Mouse (Mus musculus) midbrain, postnatal 0 days (tissue): ENCODE results near the gene Pmepa1. TPM values are rescaled to one million over a fixed set of nuclear protein-coding genes. Genes with fewer than 3 reads are reported as not detected.

ENCODE experiments used
- ATAC-seq: fragments of 200-750 bp; cut with Nextera tagmentation; 2 replicates; pipeline ENCODE4 v1.8.0; 2017; ENCODE audit warnings: moderate number of reproducible peaks, mild to moderate bottlenecking, moderate TSS enrichment, moderate library complexity; ENCODE audit not compliant: low FRiP score
- DNase-seq: peaks from one replicate; pipeline ENCODE4 v3.0.0-alpha.2; 2015; ENCODE audit warnings: low spot score
- H3K27ac ChIP-seq: fragments of 300-500 bp; sonication (generic); 2 replicates; pipeline ENCODE4 v1.5.1; 2014; ENCODE audit warnings: low read depth, mild to moderate bottlenecking, low read length, mixed read lengths
- H3K27me3 ChIP-seq: fragments of 300-500 bp; sonication (generic); 2 replicates; pipeline ENCODE4 v1.6.1; 2014; ENCODE audit warnings: low read length, control low read depth, mixed read lengths; ENCODE audit not compliant: insufficient read depth
- H3K36me3 ChIP-seq: fragments of 300-500 bp; sonication (generic); 2 replicates; pipeline ENCODE4 v1.6.1; 2014; ENCODE audit warnings: low read length, control low read depth, mixed read lengths; ENCODE audit not compliant: insufficient read depth
- H3K4me1 ChIP-seq: fragments of 300-500 bp; sonication (generic); 2 replicates; pipeline ENCODE4 v1.6.1; 2014; ENCODE audit warnings: mild to moderate bottlenecking, control low read depth, antibody characterized with exemption, low read length, mixed read lengths; ENCODE audit not compliant: insufficient read depth
- H3K4me2 ChIP-seq: fragments of 300-500 bp; sonication (generic); 2 replicates; pipeline ENCODE4 v1.6.1; 2014; ENCODE audit warnings: low read depth, mild to moderate bottlenecking, low read length, mixed read lengths; ENCODE audit not compliant: poor library complexity, severe bottlenecking
- H3K4me3 ChIP-seq: fragments of 300-500 bp; sonication (generic); 2 replicates; pipeline ENCODE4 v1.5.1; 2014; ENCODE audit warnings: low read depth, mild to moderate bottlenecking, low read length, moderate library complexity
- H3K9ac ChIP-seq: fragments of 300-500 bp; sonication (generic); replicated peaks from 2 replicates; pipeline ENCODE4 v1.6.1; 2014; ENCODE audit warnings: mild to moderate bottlenecking, low read length, moderate library complexity, mixed read lengths; ENCODE audit not compliant: poor library complexity, severe bottlenecking
- H3K9me3 ChIP-seq: fragments of 300-500 bp; sonication (generic); 2 replicates; pipeline ENCODE4 v1.6.1; 2016; ENCODE audit warnings: low read length, control low read depth
- CTCF ChIP-seq: IDR thresholded peaks from 2 replicates; pipeline ENCODE4 v1.5.1; 2016; ENCODE audit warnings: antibody characterized with exemption, mild to moderate bottlenecking
- WGBS: fragments of 180-500 bp; shearing (Covaris S2); extraction: QIAGEN DNeasy Blood & Tissue Kit; methylation state at CpG from one replicate; pipeline ENCODE4 v1.1.7; 2014; 5-methylcytosine and 5-hydroxymethylcytosine counted together
- polyA plus RNA-seq: library from polyadenylated mRNA; unstranded; fragments of >200 nt; fragmentation: Nextera tagmentation; extraction: Ambion mirVana; gene quantifications from 2 replicates; pipeline ENCODE4 v1.2.1, GENCODE M21; 2015
- total RNA-seq: library from RNA; depleted of rRNA; stranded (reverse); fragments of >200 nt; gene quantifications from 2 replicates; pipeline ENCODE4 v1.2.3, GENCODE M21; 2014

Pmepa1 gene
- total and polyA plus RNA-seq, 2 experiments from 2014 or later: 2.3 to 12.8 TPM

GRCm38 (mm10) chr2:173292551-173292950, 16.2 kb upstream of the Pmepa1 start:
- TF ChIP-seq CTCF: no peak
- no peak for DNase-seq
- Histone ChIP-seq H3K4me2 (no peak overlapping the region), H3K27ac (no peak overlapping the region), H3K36me3 (no peaks in the 10 kb centered on the region), H3K9ac (no peak overlapping the region), H3K27me3 (no peaks in the 10 kb centered on the region), H3K4me1 (no peaks in the 10 kb centered on the region), H3K9me3 (no peaks in the 10 kb centered on the region), H3K4me3 (no peak overlapping the region)
- no peak for ATAC-seq
- 86% methylated on average over 2 of the region's 2 CpGs for WGBS

DNA sequence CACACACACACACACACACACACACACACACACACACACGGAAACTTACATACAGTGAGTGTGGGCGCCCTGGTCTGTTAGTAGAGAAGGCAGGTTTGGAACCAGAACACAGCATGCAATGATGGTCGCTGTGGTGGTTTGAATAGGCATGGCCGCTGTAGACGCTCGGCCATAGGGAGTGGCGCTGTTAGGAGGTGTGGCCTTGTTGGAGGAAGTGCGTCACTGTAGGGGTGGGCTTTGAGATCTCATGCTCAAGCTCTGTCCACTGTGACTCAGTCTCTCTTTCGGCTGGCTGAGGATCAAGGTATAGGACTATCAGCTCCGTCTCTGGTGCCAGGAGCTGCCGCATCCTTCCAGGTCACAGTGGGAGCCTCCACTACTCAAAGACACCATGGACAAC, 14.6 kb upstream of the Pmepa1 start:
- TF ChIP-seq CTCF: no peak
- WGBS: 97% methylated on average over 11 of the region's 11 CpGs

GRCm38 (mm10) chr2:173289928-173290327, 13.6 kb upstream of the Pmepa1 start:
- H3K4me2 ChIP-seq: no peak overlapping the region
- no peaks in the 10 kb centered on the region for H3K36me3 ChIP-seq
- no peak overlapping the region for H3K4me3 ChIP-seq
- no peak for TF ChIP-seq CTCF
- H3K27ac ChIP-seq: no peak overlapping the region
- no peaks in the 10 kb centered on the region for H3K4me1 ChIP-seq
- WGBS: 84% methylated on average over 3 of the region's 3 CpGs
- no peak overlapping the region for H3K9ac ChIP-seq
- H3K9me3 ChIP-seq: no peaks in the 10 kb centered on the region
- ATAC-seq (no peak), DNase-seq (no peak)
- H3K27me3 ChIP-seq: no peaks in the 10 kb centered on the region

More for the DNA sequence above, 14.6 kb upstream of the Pmepa1 start:
- Histone ChIP-seq H3K9ac (no peak overlapping the region), H3K36me3 (no peaks in the 10 kb centered on the region), H3K4me1 (no peaks in the 10 kb centered on the region), H3K27me3 (no peaks in the 10 kb centered on the region), H3K4me3 (no peak overlapping the region), H3K27ac (no peak overlapping the region), H3K9me3 (no peaks in the 10 kb centered on the region), H3K4me2 (no peak overlapping the region)
- ATAC-seq: no peak
- no peak for DNase-seq

- no peak for TF ChIP-seq CTCF
- Histone ChIP-seq H3K9ac (no peak overlapping the region), H3K27me3 (no peaks in the 10 kb centered on the region), H3K27ac (no peak overlapping the region), H3K4me1 (no peaks in the 10 kb centered on the region), H3K9me3 (no peaks in the 10 kb centered on the region), H3K4me2 (no peak overlapping the region), H3K36me3 (no peaks in the 10 kb centered on the region), H3K4me3 (no peak overlapping the region)
- ATAC-seq: no peak
- DNase-seq: no peak
- WGBS: 88% methylated on average over 12 of the region's 12 CpGs
Measured at GRCm38 (mm10) chr2:173285816-173286538, 9.6 kb upstream of the Pmepa1 start.

DNA sequence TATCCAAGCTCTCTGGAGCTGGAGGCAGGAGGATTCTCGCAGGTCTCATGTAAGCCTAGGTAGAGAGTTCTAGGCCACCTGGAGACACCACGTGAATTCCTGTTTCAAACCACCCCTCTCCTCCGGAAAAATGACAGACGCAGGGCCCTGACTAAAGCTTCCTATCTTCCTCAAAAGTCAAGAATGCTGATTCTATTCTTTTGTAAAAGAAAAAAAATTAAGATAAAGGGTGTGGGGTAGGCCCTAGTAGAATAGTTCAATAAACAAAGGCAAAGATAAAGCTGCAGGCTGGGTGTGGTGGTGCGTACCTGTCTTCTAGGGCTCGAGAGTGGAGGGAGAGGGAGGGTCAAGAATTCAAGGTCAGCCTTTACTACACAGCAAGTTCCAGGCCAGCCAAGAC, 8.4 kb upstream of the Pmepa1 start:
- Histone ChIP-seq H3K9ac (no peak overlapping the region), H3K27ac (no peak overlapping the region), H3K36me3 (no peaks in the 10 kb centered on the region), H3K4me2 (no peak overlapping the region), H3K9me3 (no peaks in the 10 kb centered on the region), H3K27me3 (no peaks in the 10 kb centered on the region), H3K4me3 (no peak overlapping the region), H3K4me1 (no peaks in the 10 kb centered on the region)
- ATAC-seq (no peak), DNase-seq (no peak)
- 82% methylated on average over 6 of the region's 6 CpGs for WGBS
- no peak for TF ChIP-seq CTCF

DNA sequence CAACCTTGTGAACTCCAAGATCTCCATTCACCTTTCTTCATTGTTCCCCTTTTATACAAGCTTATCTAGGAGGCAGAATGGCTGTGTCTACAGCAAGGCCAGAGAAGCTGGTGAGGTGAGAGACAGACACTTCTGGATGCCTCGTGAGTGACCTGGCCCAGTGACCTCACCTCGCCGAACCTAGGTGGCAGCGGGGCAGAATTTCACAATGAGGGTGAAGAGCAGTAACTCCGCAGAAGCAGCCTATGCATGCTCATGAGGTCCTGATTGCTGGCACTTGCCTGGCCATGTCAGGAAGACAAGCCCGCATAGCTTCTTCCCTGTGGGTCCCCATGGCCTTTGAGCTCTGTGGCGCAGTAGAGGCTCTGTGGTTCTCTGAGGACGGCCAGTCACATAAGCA, 5.9 kb upstream of the Pmepa1 start:
- H3K36me3 ChIP-seq: no peaks in the 10 kb centered on the region
- DNase-seq (no peak), ATAC-seq (no peak)
- H3K27ac ChIP-seq: no peak overlapping the region
- no peak overlapping the region for H3K9ac ChIP-seq
- TF ChIP-seq CTCF: no peak
- no peaks in the 10 kb centered on the region for H3K27me3 ChIP-seq
- no peaks in the 10 kb centered on the region for H3K4me1 ChIP-seq
- H3K4me3 ChIP-seq: no peak overlapping the region
- 86% methylated on average over 8 of the region's 8 CpGs for WGBS
- H3K4me2 ChIP-seq: no peak overlapping the region
- no peaks in the 10 kb centered on the region for H3K9me3 ChIP-seq
